ENCODE assay signal across 13 mouse cellular contexts in the genomic region with DNA sequence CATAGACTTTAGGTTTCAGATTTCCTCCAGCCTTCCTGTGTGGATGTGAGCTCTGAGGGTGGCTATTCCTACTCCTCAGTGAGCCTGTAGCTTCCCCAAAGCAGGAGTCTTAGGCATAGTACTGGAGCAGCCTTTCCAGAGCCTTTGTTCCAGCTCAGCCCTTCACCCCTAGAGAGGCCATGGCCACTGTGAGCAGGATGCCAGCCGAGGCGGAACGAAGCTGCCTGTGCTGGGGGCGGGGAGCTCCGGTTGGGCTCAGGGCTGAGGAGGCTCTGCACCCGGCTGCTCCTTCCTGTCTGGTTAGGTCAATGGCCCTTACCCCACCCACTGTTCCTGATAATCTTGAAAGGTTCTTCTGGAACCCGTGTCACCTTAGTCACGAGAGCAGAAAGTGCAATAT. TPM values are rescaled to one million over a fixed set of nuclear protein-coding genes. Genes with fewer than 3 reads are reported as not detected.
DNase-seq lines count a peak whose midpoint lies in the region; ATAC-seq lines count a peak whose summit lies in the region.
"Had no signal": no experiment of that assay in that cellular context is flagged by ENCODE, and none has a peak within 500 bp of the region (broad histone marks: within the 10 kb centered on the region; RNA-seq: fewer than 3 reads in every experiment).

No protein-coding gene starts in this region.

- no peak overlapping the region for H3K4me2 ChIP-seq in kidney, embryonic 15.5 days
- H3K4me2 ChIP-seq: embryonic facial prominence, embryonic 13.5 days; liver, embryonic 12.5 days; midbrain, embryonic 11.5 days had no signal

- DNase-seq in heart, embryonic 10.5 days (ENCODE audit: low spot score), result no peak
- DNase-seq in heart, postnatal 36 days, result no peak
- peak; percentile 10 for DNase-seq in urinary bladder, postnatal 10 days (ENCODE audit: low spot score)
- DNase-seq in urinary bladder, postnatal 36 days (ENCODE audit: low spot score in 2 of 2), result no peak
- DNase-seq in testis, postnatal 14 days (ENCODE audit: low spot score), result peak; percentile 62
- DNase-seq in MN1 (ENCODE audit: low spot score), result no peak
- no peak for DNase-seq in left cerebral cortex, postnatal 4 days
- DNase-seq: lung, postnatal 14 days; spleen, adult 18-20 months had no signal

- peaks cover 80% of the 10 kb centered on the region for H3K36me3 ChIP-seq in heart, embryonic 10.5 days
- H3K36me3 ChIP-seq in kidney, embryonic 15.5 days, result peaks cover 88% of the 10 kb centered on the region

- H3K27me3 ChIP-seq in heart, embryonic 10.5 days (ENCODE audit: insufficient read depth, poor library complexity, severe bottlenecking), result no peaks in the 10 kb centered on the region
- no peaks in the 10 kb centered on the region for H3K27me3 ChIP-seq in kidney, embryonic 15.5 days
- H3K27me3 ChIP-seq: embryonic facial prominence, embryonic 13.5 days; liver, embryonic 12.5 days had no signal

- 0 out of 2 replicates have a peak overlapping the region, but pooled peaks have one; percentile 12 for H3K27ac ChIP-seq in heart, embryonic 10.5 days
- H3K27ac ChIP-seq in kidney, embryonic 15.5 days, result peak overlapping the region; percentile 82
- H3K27ac ChIP-seq: embryonic facial prominence, embryonic 13.5 days; liver, embryonic 12.5 days had no signal

- intact Hi-C loops in heart, postnatal 36 days (cut with DNase I), result no loop called here
- intact Hi-C loops in left cerebral cortex, postnatal 4 days (cut with DNase I), result loop anchor here (5.0 kb wide), 1 partner anchor 106 kb away; no protein-coding TSS in a partner anchor

- WGBS in heart, embryonic 10.5 days, result 76% methylated on average over 8 of the region's 8 CpGs
- 39% methylated on average over 8 of the region's 8 CpGs for WGBS in kidney, embryonic 15.5 days

- no peak overlapping the region for H3K9ac ChIP-seq in kidney, embryonic 15.5 days
- H3K9ac ChIP-seq: embryonic facial prominence, embryonic 13.5 days; liver, embryonic 12.5 days had no signal

- no peaks in the 10 kb centered on the region for H3K9me3 ChIP-seq in heart, embryonic 10.5 days
- no peaks in the 10 kb centered on the region for H3K9me3 ChIP-seq in kidney, embryonic 15.5 days (replicated peaks)
- H3K9me3 ChIP-seq: embryonic facial prominence, embryonic 13.5 days; liver, embryonic 12.5 days had no signal

- H3K4me1 ChIP-seq in heart, embryonic 10.5 days, result no peaks in the 10 kb centered on the region
- peaks cover 6% of the 10 kb centered on the region; the same call in 1 of the 2 replicates for H3K4me1 ChIP-seq in kidney, embryonic 15.5 days
- H3K4me1 ChIP-seq: liver, embryonic 12.5 days had no signal

- no peak overlapping the region for H3K4me3 ChIP-seq in heart, embryonic 10.5 days
- H3K4me3 ChIP-seq in kidney, embryonic 15.5 days (replicated peaks), result no peak overlapping the region
- H3K4me3 ChIP-seq: embryonic facial prominence, embryonic 13.5 days; liver, embryonic 12.5 days had no signal

- ATAC-seq in kidney, embryonic 15.5 days (replicated peaks; ENCODE audit: low FRiP score), result peak; percentile 92
- ATAC-seq: liver, embryonic 12.5 days had no signal

RNA-seq across cellular contexts. Expression of gene Ptrhd1, which starts 20.9 kb away (rescaled TPM):
- 6.9 and 8.2 TPM in 2 replicates for polyA plus RNA-seq in heart, embryonic 10.5 days (2016; fragmentation: Nextera tagmentation; extraction: Ambion mirVana)
- 1 to 10 TPM; 4.0 to 4.1 TPM for total RNA-seq in heart, postnatal 36 days (2021)
- 7.2 and 7.5 TPM in 2 replicates for polyA plus RNA-seq in kidney, embryonic 15.5 days (2015; fragmentation: Nextera tagmentation; extraction: Ambion mirVana)
- total RNA-seq in left cerebral cortex, postnatal 4 days (2021), result 1 to 10 TPM; 8.3 to 8.5 TPM

RNA-seq across cellular contexts. Expression of gene Cenpo, which starts 21.2 kb away (rescaled TPM):
- 10.9 and 14.5 TPM in 2 replicates for polyA plus RNA-seq in heart, embryonic 10.5 days (2016; fragmentation: Nextera tagmentation; extraction: Ambion mirVana)
- total RNA-seq in heart, postnatal 36 days (2021), result 1 to 10 TPM; 2.0 to 2.1 TPM
- polyA plus RNA-seq in kidney, embryonic 15.5 days (2015; fragmentation: Nextera tagmentation; extraction: Ambion mirVana), result 13.1 and 14.8 TPM in 2 replicates
- 1 to 10 TPM; 7.0 to 7.3 TPM for total RNA-seq in left cerebral cortex, postnatal 4 days (2021)

Comparison
In these comparisons a context has a peak if more than half of its experiments do, and no peak if none do; other contexts are left out.
1. DNase-seq: peak in urinary bladder, postnatal 10 days (single experiment) and testis, postnatal 14 days (single experiment); none in heart, embryonic 10.5 days (single experiment), heart, postnatal 36 days (0 of 2), urinary bladder, postnatal 36 days (0 of 2), MN1 (single experiment) and left cerebral cortex, postnatal 4 days (single experiment).